8 mouse cellular contexts compared by ENCODE assay signal in genomic region chr4:109460421-109461179, GRCm38 (mm10). TPM values are rescaled to one million over a fixed set of nuclear protein-coding genes. Genes with fewer than 3 reads are reported as not detected.
DNase-seq lines count a peak whose midpoint lies in the region; ATAC-seq and TF ChIP-seq lines count a peak whose summit lies in the region.

No protein-coding gene starts in this region.

- no peaks in the 10 kb centered on the region for H3K36me3 ChIP-seq in intestine, embryonic 16.5 days (ENCODE audit: control insufficient read depth, insufficient read depth, low read length)
- H3K36me3 ChIP-seq in lung, postnatal 0 days (ENCODE audit: insufficient read depth, low read length), result no peaks in the 10 kb centered on the region

- H3K27ac ChIP-seq in intestine, embryonic 16.5 days (ENCODE audit: low read length), result peak overlapping the region; percentile 83
- H3K27ac ChIP-seq in lung, postnatal 0 days (ENCODE audit: low read length), result peak overlapping the region; percentile 71

- peak; percentile 89 for DNase-seq in NIH3T3 (ENCODE audit: low read depth)
- DNase-seq in fibroblast of lung, adult 2 months (ENCODE audit: low read depth), result peak; percentile 69
- peak; percentile 94 for DNase-seq in lung, postnatal 0 days (ENCODE audit: low spot score)
- no peak for DNase-seq in layer of hippocampus, adult 9-11 months
- DNase-seq in cerebellum, adult 9-10 months, result no peak
- DNase-seq in cerebellum, adult 11 months, result no peak
- no peak for DNase-seq in right cerebral cortex, postnatal 36 days (ENCODE audit: low spot score in 2 of 2)

- peak; percentile 82 for TF ChIP-seq EP300 in lung, postnatal 0 days (IDR thresholded peaks at IDR 0.05)

- peak; percentile 91 for ATAC-seq in intestine, embryonic 16.5 days
- peak; percentile 97 for ATAC-seq in lung, postnatal 0 days

- 44% methylated on average over 3 of the region's 3 CpGs for WGBS in intestine, embryonic 16.5 days
- 30% methylated on average over 3 of the region's 3 CpGs for WGBS in lung, postnatal 0 days

- H3K27me3 ChIP-seq in intestine, embryonic 16.5 days (replicated peaks; ENCODE audit: control insufficient read depth, insufficient read depth, low read length), result no peaks in the 10 kb centered on the region
- no peaks in the 10 kb centered on the region for H3K27me3 ChIP-seq in lung, postnatal 0 days (replicated peaks; ENCODE audit: insufficient read depth, low read length)

- H3K4me1 ChIP-seq in intestine, embryonic 16.5 days (ENCODE audit: control insufficient read depth, insufficient read depth, low read length), result no peaks in the 10 kb centered on the region
- H3K4me1 ChIP-seq in lung, postnatal 0 days (ENCODE audit: insufficient read depth, low read depth, low read length), result no peaks in the 10 kb centered on the region; the same call in 1 of the 2 replicates

- no peak overlapping the region; the same call in 1 of the 2 replicates for H3K4me2 ChIP-seq in intestine, embryonic 16.5 days (ENCODE audit: low read depth, low read length)
- H3K4me2 ChIP-seq in lung, postnatal 0 days (replicated peaks; ENCODE audit: low read depth, low read length), result 0 out of 2 replicates have a peak overlapping the region, but pooled peaks have one; percentile 29

- no peak overlapping the region for H3K9ac ChIP-seq in intestine, embryonic 16.5 days (ENCODE audit: low read depth, low read length)
- no peak overlapping the region for H3K9ac ChIP-seq in lung, postnatal 0 days (replicated peaks; ENCODE audit: low read depth)

- no peak for TF ChIP-seq CTCF in lung, postnatal 0 days (IDR thresholded peaks at IDR 0.05)

- no peak overlapping the region for H3K4me3 ChIP-seq in intestine, embryonic 16.5 days (ENCODE audit: low read length)
- H3K4me3 ChIP-seq in lung, postnatal 0 days (ENCODE audit: low read depth, low read length), result no peak overlapping the region

- no peaks in the 10 kb centered on the region for H3K9me3 ChIP-seq in intestine, embryonic 16.5 days (ENCODE audit: control insufficient read depth, low read length)
- H3K9me3 ChIP-seq in lung, postnatal 0 days (ENCODE audit: low read length), result no peaks in the 10 kb centered on the region

RNA-seq across cellular contexts. Expression of gene Rnf11, which starts 23.9 kb away (rescaled TPM):
- polyA plus RNA-seq in intestine, embryonic 16.5 days (2015; fragmentation: Nextera tagmentation; extraction: Ambion mirVana), result 15.0 and 21.8 TPM in 2 replicates
- polyA plus RNA-seq in lung, postnatal 0 days (2015; fragmentation: Nextera tagmentation; extraction: Ambion mirVana), result 51.7 and 56.6 TPM in 2 replicates

RNA-seq across cellular contexts. Expression of gene Ttc39a, which starts 54.2 kb away (rescaled TPM):
- 18.7 and 19.8 TPM in 2 replicates for polyA plus RNA-seq in intestine, embryonic 16.5 days (2015; fragmentation: Nextera tagmentation; extraction: Ambion mirVana)
- 9.3 and 10.2 TPM in 2 replicates for polyA plus RNA-seq in lung, postnatal 0 days (2015; fragmentation: Nextera tagmentation; extraction: Ambion mirVana)

Comparison
In these comparisons a context has a peak if more than half of its experiments do, and no peak if none do; other contexts are left out.
1. DNase-seq: peak in NIH3T3 (single experiment), fibroblast of lung, adult 2 months (single experiment) and lung, postnatal 0 days (single experiment); none in layer of hippocampus, adult 9-11 months (single experiment), cerebellum, adult 9-10 months (single experiment), cerebellum, adult 11 months (single experiment) and right cerebral cortex, postnatal 36 days (0 of 2).